Comparison of ENCODE assay signal across 12 mouse cellular contexts in the genomic region with DNA sequence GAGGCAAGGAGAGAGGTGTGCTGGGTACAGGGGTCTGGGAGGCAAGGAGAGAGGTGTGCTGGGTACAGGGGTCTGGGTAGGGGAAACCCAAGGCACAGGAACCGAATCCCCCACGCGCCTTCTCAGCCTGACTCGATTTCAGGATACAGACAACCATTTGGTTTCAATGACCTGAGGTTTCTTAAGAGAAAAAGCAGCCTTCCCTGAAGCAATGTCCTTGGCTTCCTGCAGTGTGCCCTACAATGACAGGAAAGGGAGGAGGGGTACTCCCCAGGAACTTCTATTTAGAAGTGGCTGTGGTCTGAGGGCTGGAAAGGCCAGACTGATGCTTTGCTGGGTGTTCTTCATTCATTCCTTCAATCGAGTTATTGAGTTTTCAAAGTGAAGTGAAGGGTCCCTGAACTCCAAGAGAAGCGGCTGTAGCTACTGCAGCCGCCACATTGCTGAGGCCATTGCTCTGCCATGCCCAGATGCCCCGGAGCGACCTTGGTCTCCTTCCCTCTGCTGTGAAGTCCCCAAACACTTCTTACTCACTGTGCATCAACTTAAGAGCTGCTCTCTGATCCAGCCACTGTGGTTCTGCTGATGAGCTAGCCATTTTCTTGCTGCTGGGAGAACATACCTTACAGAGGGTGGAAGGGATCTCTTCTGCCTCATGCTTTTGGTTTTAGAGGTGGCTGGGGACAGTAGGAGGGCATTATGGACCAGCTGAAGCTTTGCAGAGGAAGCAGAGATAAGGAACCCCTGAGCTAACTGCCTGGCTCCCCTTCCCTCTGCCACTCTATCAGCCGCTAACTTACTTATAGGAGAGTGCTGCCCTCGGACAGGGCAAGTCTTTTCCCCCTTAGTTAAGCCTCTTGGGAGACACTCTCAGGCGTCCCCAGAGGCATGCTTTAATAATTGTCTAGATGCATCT. TPM values are rescaled to one million over a fixed set of nuclear protein-coding genes. Genes with fewer than 3 reads are reported as not detected.
A peak's percentile ranks its signal among the peaks of the same experiment; 100 is the strongest.
DNase-seq lines count a peak whose midpoint lies in the region; ATAC-seq and TF ChIP-seq lines count a peak whose summit lies in the region.
"Had no signal": no experiment of that assay in that cellular context is flagged by ENCODE, and none has a peak within 500 bp of the region (broad histone marks: within the 10 kb centered on the region; RNA-seq: fewer than 3 reads in every experiment).

No protein-coding gene starts in this region.

- no peak for TF ChIP-seq CTCF in kidney, postnatal 0 days (IDR thresholded peaks at IDR 0.05; ENCODE audit: low read depth)

- H3K4me2 ChIP-seq in kidney, postnatal 0 days (ENCODE audit: low read length): no peak overlapping the region
- no peak overlapping the region for H3K4me2 ChIP-seq in heart, embryonic 15.5 days
- no peak overlapping the region for H3K4me2 ChIP-seq in intestine, embryonic 15.5 days (replicated peaks)

- DNase-seq in kidney, postnatal 0 days (ENCODE audit: low spot score): peak; percentile 22
- no peak for DNase-seq in kidney, adult 9 months
- DNase-seq in 416B (ENCODE audit: low read depth) (peak; percentile 79), ES-CJ7 (ENCODE audit: low read depth, low spot score) (peak; percentile 52), adipocyte (ENCODE audit: low spot score) (no peak)
- no peak for DNase-seq in right cerebral cortex, postnatal 36 days (ENCODE audit: low spot score in 2 of 2)
- DNase-seq: adrenal gland, postnatal 25 days; cerebellum, adult 8-10 months; kidney, adult 2 months had no signal

- H3K4me3 ChIP-seq in kidney, postnatal 0 days (replicated peaks; ENCODE audit: low read depth, low read length): no peak overlapping the region
- no peak overlapping the region for H3K4me3 ChIP-seq in heart, embryonic 15.5 days
- no peak overlapping the region for H3K4me3 ChIP-seq in intestine, embryonic 15.5 days (replicated peaks)

- H3K9ac ChIP-seq in kidney, postnatal 0 days (ENCODE audit: low read depth, low read length): no peak overlapping the region
- no peak overlapping the region for H3K9ac ChIP-seq in heart, embryonic 15.5 days
- no peak overlapping the region for H3K9ac ChIP-seq in intestine, embryonic 15.5 days

- H3K9me3 ChIP-seq in kidney, postnatal 0 days (replicated peaks; ENCODE audit: low read length): no peaks in the 10 kb centered on the region
- H3K9me3 ChIP-seq in heart, embryonic 15.5 days (replicated peaks): no peaks in the 10 kb centered on the region
- H3K9me3 ChIP-seq in intestine, embryonic 15.5 days: no peaks in the 10 kb centered on the region
- H3K9me3 ChIP-seq: G1E had no signal

- 62% methylated on average over 12 of the region's 12 CpGs for WGBS in kidney, postnatal 0 days
- 56% methylated on average over 12 of the region's 12 CpGs for WGBS in heart, embryonic 15.5 days
- 64% methylated on average over 12 of the region's 12 CpGs for WGBS in intestine, embryonic 15.5 days

- H3K27me3 ChIP-seq in kidney, postnatal 0 days (ENCODE audit: insufficient read depth, low read length): no peaks in the 10 kb centered on the region
- H3K27me3 ChIP-seq in heart, embryonic 15.5 days: no peaks in the 10 kb centered on the region
- no peaks in the 10 kb centered on the region for H3K27me3 ChIP-seq in intestine, embryonic 15.5 days (replicated peaks)

- H3K36me3 ChIP-seq in kidney, postnatal 0 days (ENCODE audit: insufficient read depth, low read length): no peaks in the 10 kb centered on the region
- no peaks in the 10 kb centered on the region for H3K36me3 ChIP-seq in heart, embryonic 15.5 days
- H3K36me3 ChIP-seq in intestine, embryonic 15.5 days: no peaks in the 10 kb centered on the region
- H3K36me3 ChIP-seq: G1E had no signal

- ATAC-seq in kidney, postnatal 0 days (replicated peaks; ENCODE audit: low FRiP score, low read depth): no peak
- no peak for ATAC-seq in heart, embryonic 15.5 days (replicated peaks; ENCODE audit: insufficient number of reproducible peaks, insufficient read depth, low FRiP score, low read depth)
- no peak for ATAC-seq in intestine, embryonic 15.5 days

- no peak overlapping the region; the same call in 1 of the 2 replicates for H3K27ac ChIP-seq in kidney, postnatal 0 days
- peak overlapping the region; percentile 63 for H3K27ac ChIP-seq in heart, embryonic 15.5 days
- no peak overlapping the region for H3K27ac ChIP-seq in intestine, embryonic 15.5 days

- H3K4me1 ChIP-seq in kidney, postnatal 0 days (replicated peaks; ENCODE audit: insufficient read depth, low read length): no peaks in the 10 kb centered on the region; the same call in 1 of the 2 replicates
- H3K4me1 ChIP-seq in heart, embryonic 15.5 days (replicated peaks): peaks cover 23% of the 10 kb centered on the region
- no peaks in the 10 kb centered on the region for H3K4me1 ChIP-seq in intestine, embryonic 15.5 days (replicated peaks)

RNA-seq across cellular contexts. Expression of gene Bcl2l14, which starts 28.5 kb away (rescaled TPM):
- polyA plus RNA-seq in kidney, postnatal 0 days (2015; fragmentation: Nextera tagmentation; extraction: Ambion mirVana): 9.3 and 10.2 TPM in 2 replicates
- 0.24 and 4.8 TPM in 2 replicates for polyA plus RNA-seq in heart, embryonic 15.5 days (2015; fragmentation: Nextera tagmentation; extraction: Ambion mirVana)
- 3.9 TPM in 2 replicates for polyA plus RNA-seq in intestine, embryonic 15.5 days (2015; fragmentation: Nextera tagmentation; extraction: Ambion mirVana)
- polyA plus RNA-seq: G1E had no signal

Comparison
In these comparisons a context has a peak if more than half of its experiments do, and no peak if none do; other contexts are left out.
1. DNase-seq: peak in kidney, postnatal 0 days (single experiment), 416B (single experiment) and ES-CJ7 (single experiment); none in kidney, adult 9 months (single experiment), right cerebral cortex, postnatal 36 days (0 of 2) and adipocyte (single experiment).